Mouse (Mus musculus): ENCODE results near the gene Tmem268. TPM values are rescaled to one million over a fixed set of nuclear protein-coding genes. Genes with fewer than 3 reads are reported as not detected.

Tmem268 gene
- polyA plus RNA-seq, 1 experiment from 2014 or later: 10.8 TPM

DNA sequence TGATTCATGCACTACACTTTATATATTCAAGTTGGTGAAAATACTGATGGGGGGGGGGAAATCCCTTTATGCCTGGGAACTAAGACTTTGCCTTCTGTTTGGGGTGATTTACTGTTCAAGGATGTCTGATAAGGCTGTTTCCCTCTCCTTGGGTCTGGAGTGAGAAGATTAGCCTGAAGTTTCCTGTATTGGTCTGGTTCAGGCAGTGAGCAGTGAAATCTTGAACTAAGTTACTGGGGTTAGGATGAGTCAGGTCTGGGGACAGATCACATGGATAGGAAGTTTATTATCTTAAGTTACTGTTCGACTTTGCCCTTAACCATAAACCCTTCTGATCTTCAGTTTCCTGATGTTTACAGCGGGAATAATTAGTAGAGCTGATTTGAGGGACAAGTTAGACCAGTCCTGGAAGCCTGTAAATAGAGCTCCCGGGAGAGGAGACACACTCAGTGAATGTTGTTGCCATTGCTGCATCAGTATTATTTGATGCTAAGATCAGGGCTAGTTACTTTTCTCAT lies 67.0 kb downstream of the Tmem268 start:
- DNase-seq (ENCODE audit: low spot score) (no peak), ATAC-seq (ENCODE audit: insufficient number of reproducible peaks, low FRiP score, low TSS enrichment, low read depth) (no peak)
- no peak overlapping the region for H3K4me2 ChIP-seq (ENCODE audit: low read depth, severe bottlenecking)
- H3K27ac ChIP-seq (replicated peaks; ENCODE audit: low read depth, low read length): no peak overlapping the region
- no peak overlapping the region for H3K9ac ChIP-seq (ENCODE audit: low read length)
- H3K4me1 ChIP-seq (ENCODE audit: control insufficient read depth, insufficient read depth, low read length): no peaks in the 10 kb centered on the region
- H3K9me3 ChIP-seq (ENCODE audit: control insufficient read depth, low read length): no peaks in the 10 kb centered on the region
- H3K27me3 ChIP-seq (ENCODE audit: control insufficient read depth, insufficient read depth, low read length): no peaks in the 10 kb centered on the region
- H3K36me3 ChIP-seq (ENCODE audit: control insufficient read depth, insufficient read depth, low read length): no peaks in the 10 kb centered on the region
- 50% methylated on average over 3 of the region's 3 CpGs for WGBS
- no peak overlapping the region for H3K4me3 ChIP-seq (ENCODE audit: low read depth, low read length)

DNA sequence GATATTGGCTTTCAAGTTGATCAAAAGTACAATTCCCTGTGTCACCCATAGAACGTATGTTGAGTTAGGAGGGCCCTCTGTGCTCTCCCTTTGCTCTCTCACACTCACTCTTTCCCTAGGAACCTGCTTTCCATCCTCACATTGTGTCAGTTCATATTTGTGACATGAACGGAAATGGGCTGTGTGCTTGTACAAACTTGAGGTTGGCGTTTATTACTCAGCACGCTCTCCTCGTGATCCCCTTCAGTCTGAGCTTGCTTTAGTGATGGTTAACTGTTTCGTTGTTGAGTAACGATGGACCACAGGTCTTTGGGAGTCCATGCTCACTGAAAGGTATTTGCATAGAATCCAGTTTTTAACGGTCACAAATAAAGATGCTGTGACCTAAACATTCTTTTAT lies 68.5 kb downstream of the Tmem268 start:
- no peak for ATAC-seq (ENCODE audit: insufficient number of reproducible peaks, low FRiP score, low TSS enrichment, low read depth)
- H3K36me3 ChIP-seq (ENCODE audit: control insufficient read depth, insufficient read depth, low read length): no peaks in the 10 kb centered on the region
- 89% methylated on average over 8 of the region's 8 CpGs for WGBS
- no peaks in the 10 kb centered on the region for H3K9me3 ChIP-seq (ENCODE audit: control insufficient read depth, low read length)
- H3K4me1 ChIP-seq (ENCODE audit: control insufficient read depth, insufficient read depth, low read length): no peaks in the 10 kb centered on the region
- no peak overlapping the region for H3K9ac ChIP-seq (ENCODE audit: low read length)
- no peak for DNase-seq (ENCODE audit: low spot score)
- no peak overlapping the region for H3K4me3 ChIP-seq (ENCODE audit: low read depth, low read length)
- no peaks in the 10 kb centered on the region for H3K27me3 ChIP-seq (ENCODE audit: control insufficient read depth, insufficient read depth, low read length)
- H3K27ac ChIP-seq (replicated peaks; ENCODE audit: low read depth, low read length): no peak overlapping the region
- no peak overlapping the region for H3K4me2 ChIP-seq (ENCODE audit: low read depth, severe bottlenecking)

DNA sequence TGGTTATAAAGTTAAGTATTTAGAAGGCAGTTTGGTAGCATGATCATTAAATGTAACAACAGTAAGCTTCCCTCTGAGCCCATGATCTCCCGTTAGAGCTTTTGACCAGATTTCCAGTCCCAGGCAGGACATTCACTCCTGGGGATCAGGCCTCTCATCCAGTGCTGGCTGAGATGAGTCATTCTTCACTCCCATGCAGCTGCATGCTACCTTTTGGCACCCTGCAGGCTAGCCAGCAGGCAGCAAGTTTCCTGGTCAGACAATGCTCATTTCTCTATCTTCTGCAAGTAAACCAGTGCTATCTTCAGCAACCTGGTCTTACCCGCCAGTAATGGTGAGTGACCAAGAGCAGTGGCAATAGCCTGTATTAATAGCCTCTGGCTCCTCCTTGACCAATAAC lies 74.6 kb downstream of the Tmem268 start:
- H3K36me3 ChIP-seq (ENCODE audit: control insufficient read depth, insufficient read depth, low read length): no peaks in the 10 kb centered on the region
- ATAC-seq (ENCODE audit: insufficient number of reproducible peaks, low FRiP score, low TSS enrichment, low read depth) (no peak), DNase-seq (ENCODE audit: low spot score) (no peak)
- no peak overlapping the region for H3K4me3 ChIP-seq (ENCODE audit: low read depth, low read length)
- no peaks in the 10 kb centered on the region for H3K9me3 ChIP-seq (ENCODE audit: control insufficient read depth, low read length)
- H3K9ac ChIP-seq (ENCODE audit: low read length): no peak overlapping the region
- WGBS: 81% methylated on average over 2 of the region's 2 CpGs
- no peaks in the 10 kb centered on the region for H3K27me3 ChIP-seq (ENCODE audit: control insufficient read depth, insufficient read depth, low read length)
- H3K27ac ChIP-seq (replicated peaks; ENCODE audit: low read depth, low read length): no peak overlapping the region
- H3K4me1 ChIP-seq (ENCODE audit: control insufficient read depth, insufficient read depth, low read length): no peaks in the 10 kb centered on the region
- H3K4me2 ChIP-seq (ENCODE audit: low read depth, severe bottlenecking): no peak overlapping the region

Other genes starting within 250 kb of the Tmem268 start
- not detected in 2 replicates for gene Orm1, start 214.2 kb upstream of the Tmem268 start, polyA plus RNA-seq (2014; fragmentation: Nextera tagmentation; extraction: Ambion mirVana)
- gene Orm3, start 202.6 kb upstream of the Tmem268 start, polyA plus RNA-seq (2014; fragmentation: Nextera tagmentation; extraction: Ambion mirVana): not detected in 2 replicates
- gene Orm2, start 196.3 kb upstream of the Tmem268 start, polyA plus RNA-seq (2014; fragmentation: Nextera tagmentation; extraction: Ambion mirVana): not detected in 2 replicates
- gene Akna, start 155.4 kb upstream of the Tmem268 start, polyA plus RNA-seq (2014; fragmentation: Nextera tagmentation; extraction: Ambion mirVana): 9.5 and 10.9 TPM in 2 replicates
- 13.8 and 14.0 TPM in 2 replicates for gene Whrn, start 62.8 kb upstream of the Tmem268 start, polyA plus RNA-seq (2014; fragmentation: Nextera tagmentation; extraction: Ambion mirVana)
- gene Atp6v1g1, start 14.0 kb upstream of the Tmem268 start, polyA plus RNA-seq (2014; fragmentation: Nextera tagmentation; extraction: Ambion mirVana): 277 and 294 TPM in 2 replicates
- gene Gm11213, start 46.5 kb downstream of the Tmem268 start, polyA plus RNA-seq (2014; fragmentation: Nextera tagmentation; extraction: Ambion mirVana): not detected in 2 replicates
- gene Tex48, start 63.6 kb downstream of the Tmem268 start, polyA plus RNA-seq (2014; fragmentation: Nextera tagmentation; extraction: Ambion mirVana): not detected in 2 replicates
- gene Gm11214, start 104.6 kb downstream of the Tmem268 start, polyA plus RNA-seq (2014; fragmentation: Nextera tagmentation; extraction: Ambion mirVana): not detected in 2 replicates
- gene Tnfsf15, start 186.3 kb downstream of the Tmem268 start, polyA plus RNA-seq (2014; fragmentation: Nextera tagmentation; extraction: Ambion mirVana): not detected in 2 replicates